Mouse (Mus musculus) CH12.LX (cell line): ENCODE measurements around the gene Ank2. TPM values are rescaled to one million over a fixed set of nuclear protein-coding genes. Genes with fewer than 3 reads are reported as not detected.

Experiments used
- DNase-seq: peaks from one replicate; pipeline ENCODE4 v3.0.0-alpha.2; 2013; ENCODE audit errors: extremely low read depth
- H3K27ac ChIP-seq: 2 replicates; pipeline ENCODE4 v1.5.1; 2012; ENCODE audit warnings: low read depth, mild to moderate bottlenecking, control low read depth, moderate library complexity; ENCODE audit not compliant: insufficient read depth
- H3K27me3 ChIP-seq: replicated peaks from 2 replicates; pipeline ENCODE3; 2012; ENCODE audit warnings: inconsistent platforms
- H3K36me3 ChIP-seq, 2 experiments: replicated peaks in 1 of 2; 2 replicates each; pipeline versions ENCODE3 to v1.6.1; 2012; ENCODE audit warnings: inconsistent platforms in 1 of 2, low read length in 1 of 2, mild to moderate bottlenecking in 1 of 2, mixed read lengths in 1 of 2, moderate library complexity in 1 of 2; ENCODE audit not compliant: control insufficient read depth in 1 of 2, insufficient read depth in 1 of 2
- H3K4me1 ChIP-seq, 2 experiments: 2 replicates each; pipeline ENCODE4 v1.6.1; 2012; ENCODE audit warnings: inconsistent platforms in 1 of 2, moderate library complexity in 1 of 2; ENCODE audit not compliant: insufficient read depth in 2 of 2, control insufficient read depth in 1 of 2
- H3K4me2 ChIP-seq: 2 replicates; pipeline ENCODE4 v1.6.1; 2012; ENCODE audit warnings: low read depth, mild to moderate bottlenecking, control low read depth; ENCODE audit not compliant: poor library complexity, insufficient read depth, severe bottlenecking
- H3K4me3 ChIP-seq, 3 experiments: fragments of 150-350 bp in 1 of 3; sonication (generic) in 1 of 3; replicated peaks in 1 of 3; 2 replicates each; pipeline versions ENCODE3 to v1.5.1; 2011 to 2012; ENCODE audit warnings: low read depth in 2 of 3, low read length in 2 of 3, mild to moderate bottlenecking in 2 of 3, moderate library complexity in 2 of 3, control low read depth in 1 of 3, improper control_type of control experiment in 1 of 3, inconsistent platforms in 1 of 3, mixed read lengths in 1 of 3; ENCODE audit not compliant: poor library complexity in 1 of 3
- H3K79me2 ChIP-seq: replicated peaks from 2 replicates; pipeline ENCODE4 v1.6.1; 2012; ENCODE audit warnings: mild to moderate bottlenecking, moderate library complexity; ENCODE audit not compliant: control insufficient read depth, poor library complexity, insufficient read depth, severe bottlenecking; ENCODE audit errors: extremely low read depth
- H3K9ac ChIP-seq: 2 replicates; pipeline ENCODE4 v1.6.1; 2012; ENCODE audit warnings: low read depth, mild to moderate bottlenecking, control low read depth, moderate library complexity; ENCODE audit not compliant: insufficient read depth
- H3K9me3 ChIP-seq: replicated peaks from 2 replicates; pipeline ENCODE3; 2012; ENCODE audit warnings: low read length, inconsistent platforms, mixed read lengths
- CTCF ChIP-seq, 2 experiments: IDR thresholded peaks in 1 of 2; conservative IDR thresholded peaks in 1 of 2; 2 replicates each; pipeline ENCODE4 v1.5.1; 2011 to 2012; ENCODE audit warnings: low read depth in 2 of 2, low read length in 2 of 2, improper control_type of control experiment in 1 of 2, inconsistent platforms in 1 of 2, mild to moderate bottlenecking in 1 of 2, moderate library complexity in 1 of 2
- EP300 ChIP-seq: IDR thresholded peaks from 2 replicates; pipeline ENCODE4 v1.6.1; 2011; ENCODE audit warnings: low read length, improper control_type of control experiment
- MAFK ChIP-seq: IDR thresholded peaks from 2 replicates; pipeline ENCODE4 v1.6.1; 2011; ENCODE audit warnings: low read length, improper control_type of control experiment; ENCODE audit not compliant: insufficient replicate concordance
- MAX ChIP-seq: IDR thresholded peaks from 2 replicates; pipeline ENCODE4 v1.6.1; 2011; ENCODE audit warnings: low read length, improper control_type of control experiment
- MXI1 ChIP-seq: IDR thresholded peaks from 2 replicates; pipeline ENCODE4 v1.6.1; 2011; ENCODE audit warnings: mild to moderate bottlenecking, low read depth, low read length, improper control_type of control experiment
- MYC ChIP-seq: IDR thresholded peaks from 2 replicates; pipeline ENCODE4 v1.6.1; 2011; ENCODE audit warnings: low read depth, mild to moderate bottlenecking, improper control_type of control experiment, low read length
- POLR2AphosphoS2 ChIP-seq: IDR thresholded peaks from 2 replicates; pipeline ENCODE4 v1.6.1; 2011; ENCODE audit warnings: low read depth, low read length, improper control_type of control experiment
- RAD21 ChIP-seq: IDR thresholded peaks from 2 replicates; pipeline ENCODE4 v1.6.1; 2011; ENCODE audit warnings: low read depth, mild to moderate bottlenecking, low read length, improper control_type of control experiment, moderate library complexity
- SMC3 ChIP-seq: IDR thresholded peaks from 2 replicates; pipeline ENCODE4 v1.6.1; 2011; ENCODE audit warnings: low read depth, low read length, improper control_type of control experiment
- UBTF ChIP-seq: IDR thresholded peaks from 2 replicates; pipeline ENCODE4 v1.6.1; 2012; ENCODE audit warnings: low read depth, mild to moderate bottlenecking, inconsistent platforms, low read length, improper control_type of control experiment, moderate library complexity
- ZMIZ1 ChIP-seq: IDR thresholded peaks from 2 replicates; pipeline ENCODE4 v1.6.1; 2012; ENCODE audit warnings: low read depth, mild to moderate bottlenecking, inconsistent platforms, low read length, improper control_type of control experiment
- ZNF384 ChIP-seq: IDR thresholded peaks from 2 replicates; pipeline ENCODE4 v1.6.1; 2012; ENCODE audit warnings: low read depth, low read length, improper control_type of control experiment, inconsistent platforms
- dilution Hi-C: fragments of 300-500 bp; cut with MboI; formaldehyde crosslinking; loops from 2 replicates; pipeline ENCODE4 v1.14.3; 2020; ENCODE audit warnings: low sequenced_read_pairs; ENCODE audit not compliant: extremely low pct_unique_long_range_greater_than_20kb, extremely low pct_ligation_motif_present
- in situ Hi-C: fragments of 300-500 bp; cut with MboI; formaldehyde crosslinking; loops from 3 replicates; pipeline ENCODE4 v1.14.3; 2019; ENCODE audit warnings: low sequenced_read_pairs, low pct_ligation_motif_present, low pct_unique_long_range_greater_than_20kb, mixed read lengths
- polyA plus RNA-seq: library from polyadenylated mRNA; unstranded; fragments of >175 nt; gene quantifications from 2 replicates; pipeline ENCODE4 v1.2.1, GENCODE M21; 2012; ENCODE audit warnings: low read depth; ENCODE audit not compliant: insufficient read length
- total RNA-seq, 2 experiments: library from RNA; depleted of rRNA; stranded (reverse); fragments of 300-350 nt in 1 of 2; fragments of >200 nt in 1 of 2; gene quantifications; 2 replicates each; pipeline ENCODE4 v1.2.3; 2012 to 2014

Ank2 gene
- total and polyA plus RNA-seq, 3 experiments, result 3.9 to 20.9 (median 12.2) TPM

DNA sequence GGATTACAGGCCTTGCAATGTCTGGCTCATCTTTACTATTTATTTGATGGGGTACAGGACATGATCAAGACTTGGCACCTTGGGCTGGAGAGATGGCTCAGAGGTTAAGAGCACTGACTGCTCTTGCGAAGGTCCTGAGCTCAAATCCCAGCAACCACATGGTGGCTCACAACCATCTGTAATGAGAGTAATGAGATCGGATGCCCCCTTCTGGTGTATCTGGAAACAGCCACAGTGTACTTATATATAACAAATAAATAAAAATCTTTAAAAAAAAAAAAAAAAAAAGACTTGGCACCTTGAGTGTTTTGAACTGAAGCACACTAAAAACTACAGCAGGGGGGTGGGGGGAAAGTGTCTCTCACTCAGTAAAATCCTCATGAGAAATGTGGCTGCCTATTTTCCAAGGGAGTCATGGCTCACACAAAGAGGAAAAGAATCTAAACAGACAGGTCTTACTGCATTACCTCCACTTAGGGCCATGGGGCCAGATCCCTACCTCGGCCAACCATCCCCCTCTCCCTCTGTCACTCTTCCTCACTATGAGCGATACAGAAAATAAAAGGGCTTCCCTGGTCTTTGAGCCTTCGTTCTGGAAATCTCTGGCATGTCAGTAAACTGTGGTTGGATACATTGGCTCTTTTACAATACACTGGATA is 41.3 kb downstream of the Ank2 start:
- TF ChIP-seq EP300, result no peak
- TF ChIP-seq SMC3, result peak; percentile 37
- TF ChIP-seq ZNF384, result peak; percentile 63
- TF ChIP-seq CTCF (conservative IDR thresholded peaks at IDR 0.05 in 1 of 2, IDR thresholded peaks at IDR 0.05 in 1 of 2; ENCODE audit: low read depth in 2 of 2, low read length in 2 of 2), result peak in 1 of 2 experiments; percentile 69; a peak in 2 of 4 replicates
- no peak overlapping the region for H3K4me2 ChIP-seq
- H3K9ac ChIP-seq, result no peak overlapping the region
- no peaks in the 10 kb centered on the region for H3K36me3 ChIP-seq
- H3K4me3 ChIP-seq, result no peak overlapping the region
- no peaks in the 10 kb centered on the region for H3K79me2 ChIP-seq
- H3K4me1 ChIP-seq, result 0 out of 4 replicates have a peak, but pooled peaks cover 0 to 6% of the 10 kb centered on the region in 2 experiments
- DNase-seq, result peak; percentile 53
- H3K9me3 ChIP-seq, result no peaks in the 10 kb centered on the region
- H3K27ac ChIP-seq, result no peak overlapping the region
- in situ Hi-C loops, result loop anchor here (10.0 to 25.0 kb wide), 2 partner anchors 133 to 279 kb away; no protein-coding TSS in a partner anchor
- dilution Hi-C loops, result no loop called here
- H3K27me3 ChIP-seq, result no peaks in the 10 kb centered on the region

DNA sequence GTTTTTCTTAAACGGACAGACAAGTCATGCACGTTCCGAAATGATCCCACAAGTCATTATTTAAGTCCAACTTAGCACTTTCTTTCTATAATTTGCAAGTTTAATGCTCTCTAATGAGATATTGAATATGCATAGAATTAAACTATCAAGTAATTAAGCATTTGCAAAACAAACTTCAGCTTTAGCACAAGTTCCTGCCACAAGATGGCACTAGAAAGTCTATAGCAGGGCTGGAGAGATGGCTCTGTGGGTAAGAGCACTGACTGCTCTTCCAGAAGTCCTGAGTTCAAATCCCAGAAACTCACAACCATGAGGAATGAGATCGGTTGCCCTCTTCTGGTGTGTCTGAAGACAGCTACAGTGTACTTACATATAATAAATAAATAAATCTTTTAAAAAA is 45.4 kb downstream of the Ank2 start:
- dilution Hi-C loops, result no loop called here
- peak; percentile 21 for DNase-seq
- no peaks in the 10 kb centered on the region for H3K79me2 ChIP-seq
- in situ Hi-C loops, result loop anchor here (5.0 to 25.0 kb wide), 3 partner anchors 99 to 284 kb away; partner anchors contain the start of genes Larp7 and Zgrf1
- H3K27me3 ChIP-seq, result no peaks in the 10 kb centered on the region
- H3K9me3 ChIP-seq, result no peaks in the 10 kb centered on the region
- H3K27ac ChIP-seq, result no peak overlapping the region
- H3K4me2 ChIP-seq, result no peak overlapping the region
- no peaks in the 10 kb centered on the region for H3K36me3 ChIP-seq
- no peak for TF ChIP-seq MYC
- TF ChIP-seq MAFK, result no peak
- no peak for TF ChIP-seq MXI1
- TF ChIP-seq SMC3, result peak; percentile 53
- TF ChIP-seq CTCF (conservative IDR thresholded peaks at IDR 0.05 in 1 of 2, IDR thresholded peaks at IDR 0.05 in 1 of 2; ENCODE audit: low read depth in 2 of 2, low read length in 2 of 2), result peak in 1 of 2 experiments; percentile 63; a peak in 2 of 4 replicates
- no peak for TF ChIP-seq ZMIZ1
- TF ChIP-seq MAX, result no peak
- TF ChIP-seq POLR2AphosphoS2, result no peak
- TF ChIP-seq RAD21, result peak; percentile 42
- TF ChIP-seq, all 38 proteins: peak for 3
- Histone ChIP-seq H3K4me3 (no peak overlapping the region), H3K9ac (no peak overlapping the region), H3K4me1 (peaks cover 4% of the 10 kb centered on the region in 2 experiments; a peak in 2 of 4 replicates)

DNA sequence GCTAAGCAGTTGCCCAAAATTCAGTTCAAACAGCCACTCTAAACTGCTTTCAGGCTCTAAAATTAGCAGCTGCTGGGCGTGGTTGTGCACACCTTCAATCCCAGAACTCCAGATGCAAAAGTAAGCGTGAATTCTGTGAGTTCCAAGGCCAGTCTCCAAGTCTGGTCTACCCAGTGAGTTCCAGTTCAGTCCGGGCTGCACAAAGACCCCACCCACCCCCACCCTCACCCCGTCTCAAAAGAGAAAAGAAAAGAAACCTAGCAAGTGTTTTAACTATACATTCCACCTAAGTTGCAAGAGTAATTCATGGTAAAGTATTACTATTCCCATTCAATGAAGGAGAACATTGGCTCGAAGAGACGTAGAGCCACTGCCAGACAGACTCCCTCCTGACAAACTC is 45.9 kb downstream of the Ank2 start:
- Histone ChIP-seq H3K9ac (no peak overlapping the region), H3K9me3 (no peaks in the 10 kb centered on the region)
- no peak for TF ChIP-seq UBTF
- TF ChIP-seq MXI1, result no peak
- TF ChIP-seq ZMIZ1, result no peak

More for the DNA sequence above, 45.9 kb downstream of the Ank2 start:
- peaks cover 4% of the 10 kb centered on the region in 2 experiments; a peak in 2 of 4 replicates for H3K4me1 ChIP-seq
- dilution Hi-C loops, result no loop called here
- H3K27ac ChIP-seq, result no peak overlapping the region
- no peaks in the 10 kb centered on the region for H3K36me3 ChIP-seq
- H3K4me3 ChIP-seq, result no peak overlapping the region
- H3K4me2 ChIP-seq, result no peak overlapping the region
- DNase-seq, result no peak
- no peaks in the 10 kb centered on the region for H3K79me2 ChIP-seq
- in situ Hi-C loops, result loop anchor here (5.0 to 25.0 kb wide), 3 partner anchors 99 to 284 kb away; partner anchors contain the start of genes Larp7 and Zgrf1
- H3K27me3 ChIP-seq, result no peaks in the 10 kb centered on the region
